Mouse (Mus musculus): Measurements from ENCODE around the gene Ccdc57.

The Ccdc57 gene

DNA sequence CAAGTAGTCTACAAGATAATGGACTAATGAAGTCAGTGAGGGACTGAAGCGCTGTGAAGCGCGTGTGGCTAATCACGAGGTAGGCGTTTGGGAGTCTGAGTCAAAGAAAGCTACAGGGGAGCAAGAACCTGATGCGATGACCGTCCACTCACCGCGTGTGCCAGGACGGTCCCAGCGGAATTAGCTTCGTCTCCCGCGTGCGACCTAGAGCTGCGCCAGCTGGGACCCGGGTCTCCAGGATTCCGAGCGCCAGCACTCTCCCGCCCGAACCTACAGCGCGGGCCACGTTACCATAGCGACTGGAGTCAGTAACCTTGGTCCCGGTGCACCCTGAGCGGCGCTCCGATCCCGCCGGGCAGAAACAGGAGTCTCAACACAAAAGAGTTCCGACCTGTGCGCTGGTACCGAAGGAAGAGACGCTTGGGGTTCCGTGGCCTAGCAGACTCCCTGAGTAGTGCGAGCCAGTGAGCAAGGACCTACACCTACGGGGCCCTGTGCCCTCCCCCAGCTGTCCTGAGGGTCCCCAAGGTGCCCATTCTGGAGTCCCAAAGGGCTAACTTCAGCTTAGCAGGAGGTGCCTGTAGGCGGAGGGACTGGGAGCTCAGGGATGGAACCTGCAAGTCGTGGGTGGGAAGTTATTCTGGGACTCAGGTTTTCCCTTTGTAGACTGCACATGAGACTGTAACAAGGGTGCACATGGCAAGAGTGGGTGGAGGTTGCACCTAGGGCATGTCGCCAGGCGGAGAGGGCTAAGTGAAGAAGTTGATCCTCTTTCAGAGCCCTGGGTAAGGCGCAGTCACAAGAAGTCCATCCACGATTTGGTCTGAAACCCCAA is at the start of gene Ccdc57:
Ccdc57 (minus strand) TSS at position 309 of the 835 bp plus-strand sequence.
- in situ Hi-C loops (cut with MboI): no loop called here

DNA sequence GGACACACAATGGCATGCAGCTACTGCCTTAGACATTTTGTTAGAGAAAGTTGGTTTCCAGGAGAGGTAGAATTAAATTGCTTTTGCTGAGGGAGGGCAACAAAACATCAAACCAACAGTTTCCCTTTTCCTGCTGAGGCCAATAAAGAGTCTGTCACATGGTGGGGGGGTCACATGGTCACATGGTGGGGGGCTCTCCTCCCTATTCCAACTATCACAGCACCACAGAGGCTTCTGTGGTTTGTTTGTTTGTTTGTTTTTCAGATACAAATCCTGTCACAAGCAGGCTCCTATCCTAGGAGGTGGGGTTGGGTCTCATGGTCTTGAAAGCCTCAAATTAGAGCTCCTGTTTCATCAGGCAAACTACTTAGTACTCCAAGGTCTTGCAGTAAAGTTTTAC is 49.8 kb upstream of the Ccdc57 start:
- in situ Hi-C loops (cut with MboI): no loop called here

DNA sequence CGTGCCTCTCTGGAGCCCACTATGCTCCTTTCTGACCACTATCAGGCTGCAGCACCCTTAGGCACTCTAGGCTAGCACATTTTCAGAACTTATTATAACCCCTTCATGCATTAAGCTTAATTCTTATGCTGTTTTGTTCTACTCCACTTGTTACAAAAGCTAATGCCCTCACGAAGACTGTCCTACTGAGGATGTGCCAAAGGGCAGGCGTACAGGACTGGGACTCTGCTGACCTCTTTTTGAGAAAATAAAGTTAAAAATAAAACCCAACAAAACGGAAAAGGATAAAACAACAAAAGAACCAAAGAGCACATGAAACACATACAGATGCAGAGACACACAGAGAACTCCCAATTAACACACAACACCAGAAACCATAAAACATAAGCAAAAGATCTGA is 49.0 kb upstream of the Ccdc57 start:
- in situ Hi-C loops (cut with MboI): no loop called here

DNA sequence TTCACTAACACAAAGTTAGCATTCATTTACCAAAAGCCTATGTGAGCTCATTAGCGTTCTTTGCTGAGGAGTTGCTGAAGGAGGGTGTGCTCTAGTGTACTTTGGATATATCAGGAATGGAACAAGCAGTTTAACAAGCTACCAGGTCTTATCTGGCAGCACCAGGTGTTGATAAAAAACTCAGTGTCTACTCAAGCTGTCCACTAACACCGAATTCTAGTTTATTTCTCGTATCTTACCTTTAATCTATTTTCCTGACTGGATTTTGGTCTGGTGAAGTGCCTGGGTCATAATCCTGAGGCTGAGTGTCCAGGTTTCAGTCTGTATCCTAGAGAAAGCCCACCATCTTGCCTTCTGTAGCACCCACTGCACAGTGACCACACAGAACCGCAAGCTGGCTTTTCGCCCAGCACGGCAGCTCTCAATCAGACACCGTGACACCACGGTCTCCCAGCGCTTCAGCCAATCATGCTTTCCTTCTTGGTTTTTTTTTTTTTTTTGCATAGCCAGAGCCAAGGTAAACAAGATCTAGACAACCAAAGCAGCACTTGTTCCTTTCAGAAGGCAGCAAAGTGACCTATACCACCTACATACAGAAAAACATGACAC is 47.9 kb upstream of the Ccdc57 start:
- in situ Hi-C loops (cut with MboI): no loop called here

DNA sequence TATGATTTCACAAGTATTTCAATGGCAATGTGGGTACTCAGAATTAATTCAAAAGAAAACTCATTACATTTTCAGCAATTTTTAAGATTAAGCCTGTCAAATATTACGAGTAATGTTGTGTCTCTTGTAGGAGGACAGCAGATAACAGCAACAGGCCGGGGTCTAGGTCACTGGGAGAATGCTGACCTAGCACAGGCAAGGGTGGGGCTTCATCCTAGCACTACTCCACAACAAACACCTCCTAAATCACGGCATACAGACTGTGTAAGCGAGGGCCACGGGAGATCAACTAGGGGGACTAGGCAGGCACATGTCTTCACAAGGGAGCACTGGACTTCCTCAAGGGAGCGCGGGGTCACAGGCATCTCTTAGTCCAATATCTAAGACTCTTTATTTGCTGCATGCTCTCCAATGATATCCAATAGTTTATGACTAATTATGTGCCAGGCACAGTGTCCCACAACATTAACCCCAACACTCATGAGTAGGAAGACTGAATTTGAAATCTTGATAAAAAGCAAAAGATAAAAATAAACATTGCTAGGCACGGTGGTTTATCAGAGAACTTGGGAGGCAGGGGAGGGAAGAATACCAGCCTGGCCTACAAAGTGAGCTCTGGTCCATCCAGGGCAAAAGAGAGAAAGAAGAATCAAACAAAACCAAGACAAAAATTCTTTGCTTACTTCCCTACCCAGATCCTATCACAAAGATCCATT is 47.2 kb upstream of the Ccdc57 start:
- in situ Hi-C loops (cut with MboI): no loop called here

DNA sequence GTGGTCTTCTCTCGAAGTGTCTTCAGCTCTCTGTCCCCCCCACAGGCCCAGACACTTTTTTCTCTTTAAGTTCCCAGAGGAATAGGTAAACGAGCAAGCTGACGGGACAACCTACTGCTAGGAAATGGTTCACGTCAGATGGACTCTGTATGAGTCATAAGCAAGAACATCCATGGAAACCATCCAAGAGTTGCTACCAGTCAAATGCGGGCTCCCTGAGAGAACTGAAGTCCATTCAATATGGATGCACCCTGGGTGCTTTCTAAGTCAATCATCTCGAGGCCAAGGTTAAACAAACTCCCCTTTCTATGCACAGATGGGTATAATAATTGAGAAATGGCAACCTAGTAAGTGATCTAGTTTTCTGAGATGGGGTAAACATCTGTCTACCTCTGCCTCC is 40.6 kb upstream of the Ccdc57 start:
- in situ Hi-C loops (cut with MboI): no loop called here

DNA sequence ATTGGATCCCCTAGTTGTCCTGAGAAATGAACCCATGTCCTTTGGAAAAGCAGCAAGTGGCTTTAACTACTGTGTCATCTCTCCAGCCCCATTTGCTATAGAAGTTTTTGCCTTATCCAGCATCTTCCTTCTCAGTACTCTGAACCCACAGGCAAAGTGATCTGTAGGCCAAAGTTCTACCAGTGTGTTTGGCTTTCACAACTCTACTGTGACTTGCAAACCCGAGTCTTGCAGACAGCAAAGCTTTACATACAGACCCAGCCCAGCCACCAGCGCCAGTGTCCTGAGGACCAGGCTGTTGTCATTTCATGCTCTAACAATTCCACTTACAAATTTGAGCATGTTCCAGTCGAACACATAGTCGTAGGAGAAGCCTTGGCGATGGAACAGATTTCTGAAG is 38.6 kb upstream of the Ccdc57 start:
- in situ Hi-C loops (cut with MboI): no loop called here

DNA sequence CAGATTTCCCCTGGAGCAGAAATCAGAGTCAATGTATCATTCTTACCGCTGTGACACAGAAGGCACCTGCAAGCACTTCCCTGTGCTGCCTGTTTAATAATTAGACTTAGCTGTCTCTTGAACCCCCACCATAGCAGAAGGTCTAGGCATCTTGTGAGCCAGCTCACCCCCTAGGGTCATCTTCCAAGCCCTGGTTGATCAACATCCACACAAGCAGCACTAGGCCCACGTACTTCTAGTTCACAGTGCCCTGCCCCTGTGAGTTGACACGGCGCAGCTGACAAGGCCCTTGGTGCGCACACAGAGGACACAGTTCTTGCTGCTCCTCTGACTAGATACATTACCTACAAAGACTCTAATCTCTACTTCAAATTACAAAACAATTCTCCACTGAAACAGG is 37.1 kb upstream of the Ccdc57 start:
- in situ Hi-C loops (cut with MboI): no loop called here

DNA sequence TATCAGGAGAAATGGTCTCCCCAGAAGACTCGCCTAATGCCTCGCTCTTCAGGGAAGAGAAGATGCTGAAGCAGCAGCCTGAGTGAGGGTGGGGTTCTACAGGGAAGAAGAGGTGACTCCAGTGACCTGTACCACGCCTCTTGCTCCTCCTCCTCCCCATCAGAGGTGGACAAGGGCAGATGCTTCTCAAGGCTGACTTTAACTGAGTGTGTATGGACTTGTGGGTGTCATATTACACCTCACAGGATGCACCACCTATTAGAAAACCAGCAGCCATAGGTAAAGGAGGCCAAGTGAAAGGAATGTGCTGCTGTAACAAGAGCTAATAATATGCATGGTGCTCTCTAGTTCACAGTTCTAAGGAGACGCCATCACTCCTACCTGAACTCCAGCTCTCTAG is 32.9 kb upstream of the Ccdc57 start:
- in situ Hi-C loops (cut with MboI): no loop called here

DNA sequence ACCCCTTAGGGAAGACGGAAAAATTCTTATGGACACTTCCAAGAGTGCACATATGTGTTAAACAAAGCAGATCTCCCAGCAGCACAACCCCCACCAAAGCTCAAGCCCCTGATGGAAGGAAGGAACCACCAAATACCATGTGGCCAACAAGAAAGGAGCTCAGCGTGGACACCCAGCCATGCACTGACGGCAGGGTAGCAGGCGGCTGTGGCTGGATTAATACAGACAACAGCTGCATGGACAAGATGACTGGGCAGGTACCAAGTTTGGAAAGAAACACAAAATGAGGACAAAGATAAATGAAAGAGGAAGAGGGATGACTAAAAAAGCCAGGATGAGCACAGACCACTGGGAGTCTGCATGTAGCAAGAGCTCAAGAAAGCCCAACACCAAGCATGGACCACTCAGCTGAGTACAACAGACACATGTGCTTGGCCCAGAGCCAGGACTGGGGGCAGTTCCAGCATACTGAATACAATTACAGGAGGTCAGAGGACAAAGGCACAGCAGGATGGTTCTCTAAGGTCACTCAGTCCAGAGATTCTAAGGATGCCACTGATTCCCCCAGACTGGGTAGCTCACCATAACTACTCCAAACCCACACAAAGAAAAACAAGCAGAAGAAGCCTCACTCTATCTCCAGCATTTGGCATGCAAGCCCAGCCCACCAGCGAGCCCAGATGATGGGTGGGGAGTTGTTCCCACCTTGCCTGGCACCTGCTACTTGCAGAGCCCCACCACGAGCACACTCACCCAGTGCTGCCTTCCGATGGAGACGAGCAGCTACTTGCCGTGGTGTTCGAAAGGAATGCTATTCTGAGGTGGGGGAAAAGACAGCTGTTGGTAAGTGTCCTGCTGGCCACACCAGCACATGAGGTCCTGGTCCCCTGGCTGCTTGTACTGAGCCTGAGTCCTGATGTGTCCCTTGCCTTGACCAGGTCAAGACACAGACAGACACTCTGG is 31.8 kb upstream of the Ccdc57 start:
- in situ Hi-C loops (cut with MboI): no loop called here

DNA sequence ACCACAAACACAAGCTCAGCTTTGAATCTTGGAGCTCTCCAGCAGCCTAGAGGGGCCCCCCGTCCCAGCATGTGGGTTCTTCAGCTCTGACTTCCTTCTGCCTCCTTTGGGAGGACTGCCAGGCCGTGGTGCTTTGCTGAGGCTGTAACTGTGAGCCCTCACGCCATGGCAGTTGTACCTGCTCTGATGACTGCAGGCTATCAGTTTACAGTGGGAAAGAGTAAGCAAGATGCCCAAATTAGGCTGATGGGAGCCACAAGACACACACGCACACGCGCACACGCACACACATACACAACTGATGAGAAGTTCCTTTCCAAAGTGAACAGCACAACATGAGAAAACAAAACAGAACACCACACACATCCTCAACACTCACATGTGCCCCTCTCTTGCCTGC is 30.2 kb upstream of the Ccdc57 start:
- in situ Hi-C loops (cut with MboI): no loop called here

DNA sequence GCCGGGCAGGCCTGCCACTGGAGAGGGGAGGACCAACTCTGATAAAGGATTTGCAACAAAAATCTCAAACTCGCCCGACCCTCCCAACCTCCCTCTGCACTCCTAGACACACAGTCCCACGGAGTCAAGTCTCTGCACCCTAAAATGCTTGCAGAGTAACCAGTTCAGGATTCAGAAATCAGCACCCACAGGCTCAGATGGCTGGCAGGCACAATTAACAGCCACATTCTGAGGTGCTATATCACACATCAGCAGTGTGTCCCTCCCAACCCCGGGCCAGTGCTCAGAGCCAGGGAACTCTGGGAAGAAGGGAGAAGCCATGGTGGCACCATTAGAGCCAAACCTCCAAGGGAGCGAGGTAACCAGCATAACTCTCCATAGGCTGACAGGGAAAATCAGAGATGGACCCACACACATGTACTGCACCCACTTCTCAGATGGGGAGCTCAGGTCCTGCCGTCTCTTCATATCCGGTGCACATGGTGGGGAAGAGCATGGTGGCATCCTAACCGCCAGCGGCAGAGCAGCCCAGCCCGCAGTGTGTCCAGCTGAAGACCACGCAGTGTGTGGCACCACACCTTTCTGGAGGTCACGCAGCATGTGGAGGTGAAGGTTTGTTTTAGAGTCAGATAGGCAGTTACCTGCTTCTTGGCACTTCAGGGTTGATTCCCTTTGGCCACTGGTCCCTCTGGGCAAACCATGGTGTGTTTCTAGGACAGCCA is 29.5 kb upstream of the Ccdc57 start:
- in situ Hi-C loops (cut with MboI): no loop called here

DNA sequence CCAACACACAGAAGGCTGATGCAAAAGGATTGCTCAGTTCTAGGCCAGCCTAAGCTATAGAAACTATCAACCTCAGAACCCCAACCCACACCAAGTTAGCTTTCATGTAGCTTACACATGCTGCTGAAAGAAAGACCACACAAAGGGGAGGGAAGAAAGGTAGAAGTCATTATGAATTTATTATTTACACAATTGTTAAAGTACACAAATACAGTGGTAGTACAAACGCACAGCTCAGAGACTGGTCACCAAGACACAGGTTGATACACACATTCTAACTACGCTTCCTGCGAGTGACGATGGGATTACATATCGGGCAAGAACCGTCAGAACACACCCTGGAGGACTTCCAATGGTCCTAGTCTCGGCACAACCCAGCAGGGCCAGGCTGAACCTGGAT is 28.9 kb upstream of the Ccdc57 start:
- in situ Hi-C loops (cut with MboI): no loop called here

DNA sequence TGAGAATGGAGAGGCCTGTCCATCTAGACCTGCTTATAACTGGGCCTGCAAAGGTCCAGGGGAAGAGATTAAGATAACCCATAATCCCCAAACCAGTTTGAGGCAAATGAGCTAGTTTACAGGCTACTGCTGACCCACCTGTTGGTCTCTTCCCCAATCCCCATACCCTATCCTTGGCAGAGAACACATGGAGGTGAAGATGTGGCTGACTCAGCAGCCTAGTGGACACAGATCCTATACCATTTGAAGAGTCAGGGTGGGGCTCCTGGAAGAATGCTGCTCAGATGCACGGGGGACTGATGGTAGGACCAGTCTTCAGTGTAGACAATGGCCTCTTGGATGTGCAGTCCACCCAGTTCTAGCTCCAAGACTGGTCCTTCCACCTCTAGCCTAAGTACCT is 27.6 kb upstream of the Ccdc57 start:
- in situ Hi-C loops (cut with MboI): no loop called here

DNA sequence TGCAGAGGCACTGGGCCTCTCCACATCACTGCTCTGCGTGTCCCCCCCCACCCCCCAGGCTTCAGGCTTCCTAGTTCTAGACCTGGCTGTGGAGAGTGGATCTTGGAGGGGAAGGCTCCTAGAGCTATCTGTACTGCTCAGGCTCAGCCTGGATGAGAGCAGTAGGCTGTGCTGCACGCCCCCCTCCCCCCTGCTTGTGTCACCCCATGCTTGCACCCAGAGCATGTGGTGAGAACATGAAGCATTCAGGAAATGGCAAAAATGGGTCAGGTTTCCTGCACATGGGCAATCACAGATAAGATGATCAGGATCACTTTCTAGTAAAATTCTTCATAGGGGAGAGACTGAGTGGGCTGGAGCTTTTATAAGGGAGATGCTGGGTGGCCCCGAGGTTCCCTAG is 26.9 kb upstream of the Ccdc57 start:
- in situ Hi-C loops (cut with MboI): no loop called here

DNA sequence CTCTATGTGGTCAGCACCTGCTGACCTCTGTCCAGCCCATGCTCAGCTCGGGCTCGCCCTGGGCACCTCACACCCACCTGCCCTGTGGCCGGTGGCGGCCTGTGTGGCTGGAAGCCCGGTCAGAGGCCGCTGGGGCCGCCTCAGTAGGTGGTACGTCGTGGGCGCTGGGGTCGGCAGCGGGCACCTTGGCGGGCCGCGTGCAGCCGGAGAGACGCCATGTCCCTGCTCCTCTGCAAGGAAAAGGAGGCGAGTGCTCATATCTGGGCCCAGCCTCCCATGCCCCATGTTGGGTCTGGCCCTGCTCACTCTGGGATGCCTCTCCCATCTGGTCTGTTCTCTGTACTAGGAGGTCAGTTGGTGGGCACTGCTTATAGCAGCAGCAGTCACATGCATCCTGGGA is 26.4 kb upstream of the Ccdc57 start:
- in situ Hi-C loops (cut with MboI): no loop called here

DNA sequence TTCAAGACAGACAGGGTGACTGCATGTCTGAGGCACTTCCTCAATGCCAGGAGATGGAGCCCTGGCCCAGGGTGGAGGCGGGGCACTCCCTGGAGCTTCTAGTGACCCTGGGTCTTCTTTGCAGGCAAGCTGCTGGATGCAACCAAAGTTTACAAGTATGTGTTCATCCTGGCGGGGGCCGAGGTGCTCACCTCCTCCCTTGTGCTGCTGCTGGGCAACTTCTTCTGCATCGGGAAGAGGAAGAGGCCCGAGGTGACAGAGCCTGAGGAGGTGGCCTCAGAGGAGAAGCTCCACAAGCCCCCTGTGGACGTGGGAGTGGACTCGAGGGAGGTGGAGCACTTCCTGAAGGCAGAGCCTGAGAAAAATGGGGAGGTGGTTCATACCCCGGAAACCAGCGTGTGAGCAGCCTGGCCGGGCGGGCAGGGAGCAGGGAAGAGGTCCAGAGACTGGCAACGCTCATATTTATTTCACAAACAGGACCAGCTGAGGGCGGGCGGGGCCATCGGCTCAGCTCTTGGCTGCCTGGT is 25.1 kb upstream of the Ccdc57 start:
- in situ Hi-C loops (cut with MboI): no loop called here

DNA sequence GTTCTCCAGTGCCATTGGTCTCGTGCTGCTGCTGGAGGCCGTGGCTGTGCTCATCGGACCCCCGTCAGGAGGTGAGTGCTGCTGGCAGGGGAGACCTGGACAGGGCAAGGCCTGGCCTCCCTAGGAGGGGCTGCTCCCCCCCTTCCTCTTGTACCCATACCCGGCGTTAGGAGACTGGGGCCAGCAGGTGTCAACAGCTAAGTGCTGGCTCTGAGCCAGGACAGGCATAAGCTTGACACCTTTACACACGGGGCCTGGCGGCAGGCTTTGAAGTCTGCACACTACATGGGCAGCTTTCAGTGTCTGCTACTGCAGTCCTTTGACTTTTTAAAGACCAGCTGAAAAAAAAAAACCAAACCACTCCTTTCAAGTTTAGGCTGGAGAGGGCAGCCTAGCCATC is 24.4 kb upstream of the Ccdc57 start:
- in situ Hi-C loops (cut with MboI): no loop called here

DNA sequence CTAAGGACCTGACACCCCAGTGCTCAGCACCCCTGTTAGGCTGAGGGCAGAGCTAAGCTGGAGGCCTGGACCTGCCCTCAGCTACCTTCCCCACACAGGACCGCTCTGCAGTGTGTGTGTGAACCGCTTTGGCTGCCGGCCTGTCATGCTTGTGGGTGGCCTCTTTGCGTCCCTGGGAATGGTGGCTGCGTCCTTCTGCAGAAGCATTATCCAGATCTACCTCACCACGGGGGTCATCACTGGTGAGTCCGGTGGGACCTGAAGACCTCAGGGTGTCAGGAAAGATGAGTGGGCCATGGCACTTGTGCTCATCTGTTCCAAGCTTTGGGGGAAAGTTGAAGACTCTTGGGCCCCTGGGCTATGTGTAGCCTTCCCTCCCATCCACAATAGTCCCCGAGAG is 23.0 kb upstream of the Ccdc57 start:
- in situ Hi-C loops (cut with MboI): no loop called here

DNA sequence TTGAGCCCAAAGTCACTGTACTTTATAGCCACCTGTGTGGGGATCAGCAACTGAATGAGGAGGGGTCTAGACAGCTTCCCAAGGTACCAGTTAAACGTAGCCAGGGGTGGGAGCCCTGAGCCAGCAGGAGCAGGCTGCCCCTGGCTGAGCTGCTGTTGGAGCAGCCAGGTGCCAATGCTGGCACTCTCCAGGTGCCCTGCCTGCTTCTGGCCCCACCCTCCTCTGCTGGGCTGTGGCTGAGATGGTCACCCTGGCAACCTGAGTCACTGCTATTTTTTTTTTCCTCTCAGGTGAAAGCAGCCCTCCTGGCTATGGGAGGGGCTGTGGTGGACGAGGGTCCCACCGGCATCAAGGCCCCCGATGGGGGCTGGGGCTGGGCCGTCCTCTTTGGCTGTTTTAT is 22.3 kb upstream of the Ccdc57 start:
- in situ Hi-C loops (cut with MboI): no loop called here

All from mature B cell (primary cell).